Mouse (Mus musculus): ENCODE measurements around the gene Aldh8a1. TPM values are rescaled to one million over a fixed set of nuclear protein-coding genes. Genes with fewer than 3 reads are reported as not detected.

Gene Aldh8a1
- polyA plus RNA-seq, 1 experiment from 2014 or later, result not detected

- DNase-seq, result no peak
- Histone ChIP-seq H3K9ac (no peak overlapping the region), H3K27ac (ENCODE audit: low read depth) (no peak overlapping the region), H3K4me3 (ENCODE audit: low read depth, low read length) (no peak overlapping the region), H3K4me2 (no peak overlapping the region), H3K4me1 (ENCODE audit: insufficient read depth) (no peaks in the 10 kb centered on the region), H3K27me3 (ENCODE audit: insufficient read depth, low read length) (no peaks in the 10 kb centered on the region), H3K36me3 (ENCODE audit: insufficient read depth) (peaks cover 51% of the 10 kb centered on the region), H3K9me3 (ENCODE audit: low read depth, low read length) (no peaks in the 10 kb centered on the region)
- WGBS, result 90% methylated on average over 11 of the region's 11 CpGs
- TF ChIP-seq CTCF (IDR thresholded peaks at IDR 0.05; ENCODE audit: low read depth), result no peak
- ATAC-seq (ENCODE audit: insufficient read depth), result no peak
These were observed 34.6 kb upstream of the Aldh8a1 start for GRCm38 (mm10) chr10:21342331-21343005.

- no peak overlapping the region for H3K9ac ChIP-seq
- TF ChIP-seq CTCF (IDR thresholded peaks at IDR 0.05; ENCODE audit: low read depth), result no peak
- WGBS, result 83% methylated on average over 4 of the region's 4 CpGs
- H3K27me3 ChIP-seq (ENCODE audit: insufficient read depth, low read length), result no peaks in the 10 kb centered on the region
- H3K4me3 ChIP-seq (ENCODE audit: low read depth, low read length), result no peak overlapping the region
- H3K27ac ChIP-seq (ENCODE audit: low read depth), result no peak overlapping the region
- no peak overlapping the region for H3K4me2 ChIP-seq
- ATAC-seq (ENCODE audit: insufficient read depth) (no peak), DNase-seq (no peak)
- H3K36me3 ChIP-seq (ENCODE audit: insufficient read depth), result peaks cover 51% of the 10 kb centered on the region
- H3K4me1 ChIP-seq (ENCODE audit: insufficient read depth), result no peaks in the 10 kb centered on the region
- no peaks in the 10 kb centered on the region for H3K9me3 ChIP-seq (ENCODE audit: low read depth, low read length)
These were observed 29.8 kb upstream of the Aldh8a1 start for GRCm38 (mm10) chr10:21347332-21347731.

- H3K9ac ChIP-seq, result no peak overlapping the region
- WGBS, result 93% methylated on average over 5 of the region's 5 CpGs
- no peak for TF ChIP-seq CTCF (IDR thresholded peaks at IDR 0.05; ENCODE audit: low read depth)
- no peak overlapping the region for H3K4me2 ChIP-seq
- no peak overlapping the region for H3K27ac ChIP-seq (ENCODE audit: low read depth)
- DNase-seq (no peak), ATAC-seq (ENCODE audit: insufficient read depth) (no peak)
- H3K9me3 ChIP-seq (ENCODE audit: low read depth, low read length), result no peaks in the 10 kb centered on the region
- H3K36me3 ChIP-seq (ENCODE audit: insufficient read depth), result peaks cover 62% of the 10 kb centered on the region
- H3K4me1 ChIP-seq (ENCODE audit: insufficient read depth), result no peaks in the 10 kb centered on the region
- H3K4me3 ChIP-seq (ENCODE audit: low read depth, low read length), result no peak overlapping the region
- no peaks in the 10 kb centered on the region for H3K27me3 ChIP-seq (ENCODE audit: insufficient read depth, low read length)
These were observed 27.6 kb upstream of the Aldh8a1 start for GRCm38 (mm10) chr10:21349449-21349848.

GRCm38 (mm10) chr10:21349946-21350345 is 27.1 kb upstream of the Aldh8a1 start:
- DNase-seq, result no peak
- no peaks in the 10 kb centered on the region for H3K9me3 ChIP-seq (ENCODE audit: low read depth, low read length)
- no peak overlapping the region for H3K4me3 ChIP-seq (ENCODE audit: low read depth, low read length)
- no peak for ATAC-seq (ENCODE audit: insufficient read depth)
- no peak overlapping the region for H3K4me2 ChIP-seq
- H3K27me3 ChIP-seq (ENCODE audit: insufficient read depth, low read length), result no peaks in the 10 kb centered on the region
- H3K4me1 ChIP-seq (ENCODE audit: insufficient read depth), result no peaks in the 10 kb centered on the region
- H3K27ac ChIP-seq (ENCODE audit: low read depth), result no peak overlapping the region
- H3K9ac ChIP-seq, result no peak overlapping the region
- H3K36me3 ChIP-seq (ENCODE audit: insufficient read depth), result peaks cover 65% of the 10 kb centered on the region
- WGBS, result 92% methylated on average over 2 of the region's 2 CpGs
- TF ChIP-seq CTCF (IDR thresholded peaks at IDR 0.05; ENCODE audit: low read depth), result no peak

- H3K9ac ChIP-seq, result no peak overlapping the region
- H3K4me2 ChIP-seq, result no peak overlapping the region
- H3K36me3 ChIP-seq (ENCODE audit: insufficient read depth), result peaks cover 64% of the 10 kb centered on the region
- no peaks in the 10 kb centered on the region for H3K27me3 ChIP-seq (ENCODE audit: insufficient read depth, low read length)
- DNase-seq (no peak), ATAC-seq (ENCODE audit: insufficient read depth) (no peak)
- H3K27ac ChIP-seq (ENCODE audit: low read depth), result no peak overlapping the region
- no peaks in the 10 kb centered on the region for H3K9me3 ChIP-seq (ENCODE audit: low read depth, low read length)
- WGBS, result 87% methylated on average over 11 of the region's 11 CpGs
- no peak overlapping the region for H3K4me3 ChIP-seq (ENCODE audit: low read depth, low read length)
- no peak for TF ChIP-seq CTCF (IDR thresholded peaks at IDR 0.05; ENCODE audit: low read depth)
- H3K4me1 ChIP-seq (ENCODE audit: insufficient read depth), result no peaks in the 10 kb centered on the region
These were observed 26.3 kb upstream of the Aldh8a1 start for GRCm38 (mm10) chr10:21350531-21351515.

- Histone ChIP-seq H3K4me1 (ENCODE audit: insufficient read depth) (no peaks in the 10 kb centered on the region), H3K4me2 (no peak overlapping the region), H3K27me3 (ENCODE audit: insufficient read depth, low read length) (no peaks in the 10 kb centered on the region), H3K27ac (ENCODE audit: low read depth) (no peak overlapping the region), H3K9me3 (ENCODE audit: low read depth, low read length) (no peaks in the 10 kb centered on the region), H3K9ac (no peak overlapping the region), H3K36me3 (ENCODE audit: insufficient read depth) (peaks cover 63% of the 10 kb centered on the region), H3K4me3 (ENCODE audit: low read depth, low read length) (no peak overlapping the region)
- WGBS, result 83% methylated on average over 12 of the region's 12 CpGs
- DNase-seq (no peak), ATAC-seq (ENCODE audit: insufficient read depth) (no peak)
- no peak for TF ChIP-seq CTCF (IDR thresholded peaks at IDR 0.05; ENCODE audit: low read depth)
These were observed 25.3 kb upstream of the Aldh8a1 start for GRCm38 (mm10) chr10:21351766-21352165.

GRCm38 (mm10) chr10:21353890-21354289 is 23.2 kb upstream of the Aldh8a1 start:
- Histone ChIP-seq H3K4me1 (ENCODE audit: insufficient read depth) (no peaks in the 10 kb centered on the region), H3K4me2 (no peak overlapping the region), H3K27me3 (ENCODE audit: insufficient read depth, low read length) (no peaks in the 10 kb centered on the region), H3K4me3 (ENCODE audit: low read depth, low read length) (no peak overlapping the region), H3K9ac (no peak overlapping the region), H3K36me3 (ENCODE audit: insufficient read depth) (peaks cover 64% of the 10 kb centered on the region), H3K27ac (ENCODE audit: low read depth) (no peak overlapping the region), H3K9me3 (ENCODE audit: low read depth, low read length) (no peaks in the 10 kb centered on the region)
- 54% methylated on average over 5 of the region's 5 CpGs for WGBS
- ATAC-seq (ENCODE audit: insufficient read depth) (no peak), DNase-seq (no peak)
- TF ChIP-seq CTCF (IDR thresholded peaks at IDR 0.05; ENCODE audit: low read depth), result no peak
